Mouse (Mus musculus) thymus, adult 2 months (tissue): Measurements from ENCODE around the gene 1700024B05Rik. TPM values are rescaled to one million over a fixed set of nuclear protein-coding genes. Genes with fewer than 3 reads are reported as not detected.
"Not testable (repeated sequence)": the region's sequence is repeated elsewhere in the genome, so short reads cannot be mapped to it uniquely, and the experiment has no call there.

ENCODE experiments used
- DNase-seq: peaks from one replicate; pipeline ENCODE4 v3.0.0; 2021
- H3K27ac ChIP-seq: fragments of 200-500 bp; 2 replicates; pipeline ENCODE4 v1.5.1; 2012; ENCODE audit warnings: low read length, control low read depth; ENCODE audit not compliant: control insufficient read depth, insufficient read depth
- H3K27me3 ChIP-seq: fragments of 200-500 bp; 2 replicates; pipeline ENCODE4 v1.6.1; 2012; ENCODE audit warnings: mild to moderate bottlenecking, low read length, moderate library complexity, mixed read lengths; ENCODE audit not compliant: control insufficient read depth, insufficient read depth
- H3K36me3 ChIP-seq: fragments of 200-500 bp; 2 replicates; pipeline ENCODE4 v1.6.1; 2012; ENCODE audit warnings: mild to moderate bottlenecking, low read length, moderate library complexity; ENCODE audit not compliant: control insufficient read depth, insufficient read depth
- H3K4me1 ChIP-seq: fragments of 200-500 bp; replicated peaks from 2 replicates; pipeline ENCODE4 v1.6.1; 2012; ENCODE audit warnings: low read length; ENCODE audit not compliant: control insufficient read depth, insufficient read depth
- H3K4me3 ChIP-seq: fragments of 200-500 bp; 2 replicates; pipeline ENCODE4 v1.5.1; 2012; ENCODE audit warnings: mild to moderate bottlenecking, low read length, control low read depth, moderate library complexity; ENCODE audit not compliant: control insufficient read depth, insufficient read depth
- WGBS: fragments of 180-500 bp; shearing (Covaris S2); methylation state at CpG from one replicate; pipeline ENCODE4 v1.1.7; 2018; 5-methylcytosine and 5-hydroxymethylcytosine counted together
- polyA plus RNA-seq: library from polyadenylated mRNA; depleted of rRNA; stranded (reverse); fragments of >200 nt; gene quantifications from 2 replicates; pipeline ENCODE4 v1.2.3, GENCODE M21; 2012; rRNA removed

Gene 1700024B05Rik
- polyA plus RNA-seq: not detected in 2 replicates

GRCm38 (mm10) chr14:41943695-41944094, at the start of gene 1700024B05Rik:
TSS of gene 1700024B05Rik (plus strand) at chr14:41943995.
- not testable (repeated sequence) for H3K4me3 ChIP-seq, H3K4me1 ChIP-seq, H3K36me3 ChIP-seq, DNase-seq, H3K27me3 ChIP-seq, H3K27ac ChIP-seq
- WGBS: 87% methylated on average over 2 of the region's 2 CpGs

GRCm38 (mm10) chr14:41907190-41907589, 36.6 kb upstream of the 1700024B05Rik start, which contains the start of gene Gm7980:
TSS of gene Gm7980 (minus strand) at chr14:41907290.
- DNase-seq, H3K4me1 ChIP-seq, H3K4me3 ChIP-seq, H3K27me3 ChIP-seq, H3K36me3 ChIP-seq, H3K27ac ChIP-seq: not testable (repeated sequence)
- no CpG with 5 or more reads among the region's 2 CpGs for WGBS

GRCm38 (mm10) chr14:41924649-41925048, 19.1 kb upstream of the 1700024B05Rik start, which contains the start of gene 1700049E17Rik1:
TSS of gene 1700049E17Rik1 (plus strand) at chr14:41924949.
- H3K27ac ChIP-seq, H3K4me1 ChIP-seq, H3K27me3 ChIP-seq, H3K36me3 ChIP-seq, DNase-seq, H3K4me3 ChIP-seq: not testable (repeated sequence)
- WGBS: no CpG with 5 or more reads among the region's 1 CpGs

GRCm38 (mm10) chr14:41964095-41964494, 20.3 kb downstream of the 1700024B05Rik start:
- not testable (repeated sequence) for H3K36me3 ChIP-seq, DNase-seq, H3K27me3 ChIP-seq, H3K4me3 ChIP-seq, H3K4me1 ChIP-seq, H3K27ac ChIP-seq
- 69% methylated on average over 4 of the region's 4 CpGs for WGBS

- not testable (repeated sequence) for H3K4me1 ChIP-seq, H3K4me3 ChIP-seq, H3K27ac ChIP-seq, H3K36me3 ChIP-seq, H3K27me3 ChIP-seq, DNase-seq
- WGBS: 84% methylated on average over 1 of the region's 1 CpGs
These were observed 24.0 kb downstream of the 1700024B05Rik start, which contains the start of gene Gm6401 for GRCm38 (mm10) chr14:41967827-41968226. TSS of gene Gm6401 (minus strand) at chr14:41967927.

- WGBS: 70% methylated on average over 3 of the region's 3 CpGs
- not testable (repeated sequence) for H3K36me3 ChIP-seq, H3K27me3 ChIP-seq, DNase-seq, H3K4me3 ChIP-seq, H3K4me1 ChIP-seq, H3K27ac ChIP-seq
These were observed 24.8 kb downstream of the 1700024B05Rik start for GRCm38 (mm10) chr14:41968596-41968995.

- H3K27me3 ChIP-seq, H3K36me3 ChIP-seq, H3K4me3 ChIP-seq, DNase-seq, H3K27ac ChIP-seq, H3K4me1 ChIP-seq: not testable (repeated sequence)
- 88% methylated on average over 1 of the region's 1 CpGs for WGBS
These were observed 39.4 kb downstream of the 1700024B05Rik start, which contains the start of gene Gm3543 for GRCm38 (mm10) chr14:41983225-41983624. TSS of gene Gm3543 (minus strand) at chr14:41983325.

Other genes with a start within 250 kb of the 1700024B05Rik start
- not detected in 2 replicates for gene Gm8068, start 242.1 kb upstream of the 1700024B05Rik start, polyA plus RNA-seq
- not detected in 2 replicates for gene Gm7929, start 193.4 kb upstream of the 1700024B05Rik start, polyA plus RNA-seq
- gene Gm47189, start 171.6 kb upstream of the 1700024B05Rik start, polyA plus RNA-seq: not detected in 2 replicates
- gene Gm7980, start 36.7 kb upstream of the 1700024B05Rik start, polyA plus RNA-seq: not detected in 2 replicates
- gene 1700049E17Rik1, start 19.0 kb upstream of the 1700024B05Rik start, polyA plus RNA-seq: not detected in 2 replicates
- not detected in 2 replicates for gene Gm6401, start 23.9 kb downstream of the 1700024B05Rik start, polyA plus RNA-seq
- gene Gm3543, start 39.3 kb downstream of the 1700024B05Rik start, polyA plus RNA-seq: not detected in 2 replicates
- not detected in 2 replicates for gene Gm7951, start 173.4 kb downstream of the 1700024B05Rik start, polyA plus RNA-seq
- not detected in 2 replicates for gene Gm17027, start 218.6 kb downstream of the 1700024B05Rik start, polyA plus RNA-seq
- gene Gm3573, start 246.8 kb downstream of the 1700024B05Rik start, polyA plus RNA-seq: not detected in 2 replicates